Mouse (Mus musculus): ENCODE measurements around the gene Runx2.

The Runx2 gene

DNA sequence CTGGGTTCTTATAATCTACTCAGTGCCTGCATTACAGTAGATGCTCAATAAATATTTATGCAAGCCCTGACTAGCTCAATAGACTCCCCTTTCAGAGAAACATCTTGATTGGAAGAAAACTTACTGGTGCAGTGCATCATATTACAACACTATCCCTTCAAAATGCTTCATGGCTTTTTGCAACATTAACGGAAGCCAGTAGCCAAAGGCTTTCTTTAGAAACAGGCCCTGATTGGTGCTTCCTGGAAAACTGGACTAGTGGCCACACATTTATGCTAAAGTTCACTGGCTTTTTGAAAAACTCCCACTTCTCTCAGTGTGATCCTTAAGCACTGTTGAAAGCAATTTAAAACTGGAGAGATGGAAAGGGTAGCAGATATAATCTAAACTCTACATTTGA is 151.4 kb downstream of the Runx2 start:
- in situ Hi-C loops (cut with MseI, MboI), result no loop called here

DNA sequence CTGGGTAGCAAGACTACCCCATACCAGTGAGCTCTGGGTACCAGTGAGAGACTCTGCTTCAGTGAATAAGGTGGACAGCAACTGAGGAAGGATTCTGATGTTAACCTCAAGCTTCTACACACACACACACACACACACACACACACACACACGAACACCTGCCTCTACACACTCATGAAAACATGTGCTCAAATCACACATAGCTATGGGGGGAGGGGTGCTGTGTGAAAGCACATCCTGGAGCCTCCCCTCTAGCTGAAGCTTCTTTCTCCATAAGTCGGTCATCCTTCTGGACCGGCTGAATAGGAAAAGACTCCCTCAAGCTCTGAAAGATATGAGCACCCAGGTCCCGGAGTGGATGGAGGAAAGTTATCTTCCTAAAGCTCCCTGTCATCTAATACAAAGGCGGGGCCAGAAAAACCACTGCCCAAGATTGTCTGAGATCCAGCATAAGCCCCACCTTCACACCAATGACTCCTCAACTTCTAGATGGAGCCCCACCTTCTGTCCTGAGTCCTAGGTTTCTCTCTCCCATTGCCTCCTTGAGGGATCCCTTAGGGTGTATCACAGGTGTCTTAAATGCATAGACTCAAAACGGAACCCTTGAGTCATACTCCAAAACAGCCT is 152.4 kb downstream of the Runx2 start:
- in situ Hi-C loops (cut with MseI, MboI), result no loop called here

DNA sequence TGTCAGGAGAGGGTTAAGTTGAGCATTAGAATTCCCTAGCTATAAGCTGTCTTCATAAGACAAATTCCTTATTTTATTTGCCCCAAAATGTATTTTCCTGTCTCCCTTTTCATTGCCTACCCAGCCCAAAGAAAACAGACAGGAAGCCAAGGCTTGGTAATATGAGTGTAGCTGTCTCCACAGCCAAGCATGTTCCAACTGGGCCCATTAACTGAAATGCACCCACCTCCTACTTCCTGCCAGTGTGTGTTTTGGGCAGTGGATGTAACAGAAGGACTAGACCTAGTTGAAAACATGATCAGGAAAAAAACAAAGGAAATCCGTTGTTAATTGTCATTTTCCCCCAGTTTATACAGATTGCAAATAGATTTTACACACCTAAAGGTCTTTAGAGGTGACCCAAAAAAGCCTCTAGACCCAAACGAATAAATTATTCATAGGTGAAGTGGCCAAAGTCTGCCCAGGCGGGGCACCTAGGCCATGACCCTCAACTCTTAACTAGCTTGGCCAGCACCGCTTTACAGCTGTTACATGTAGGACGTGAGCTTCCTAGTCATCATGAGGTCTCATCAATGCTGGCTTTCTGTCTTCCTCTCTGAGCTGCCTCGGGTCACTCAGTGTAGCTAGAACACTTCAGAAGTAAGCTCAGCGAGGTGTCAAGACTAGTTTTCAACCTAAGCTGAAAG is 154.3 kb downstream of the Runx2 start:
- in situ Hi-C loops (cut with MseI, MboI), result no loop called here

- in situ Hi-C loops (cut with MseI, MboI), result no loop called here
Observed at GRCm38 (mm10) chr17:44654503-44654902, 160.1 kb downstream of the Runx2 start.

GRCm38 (mm10) chr17:44653081-44653480 is 161.5 kb downstream of the Runx2 start:
- in situ Hi-C loops (cut with MseI, MboI), result no loop called here

GRCm38 (mm10) chr17:44652054-44652453 is 162.5 kb downstream of the Runx2 start:
- in situ Hi-C loops (cut with MseI, MboI), result no loop called here

DNA sequence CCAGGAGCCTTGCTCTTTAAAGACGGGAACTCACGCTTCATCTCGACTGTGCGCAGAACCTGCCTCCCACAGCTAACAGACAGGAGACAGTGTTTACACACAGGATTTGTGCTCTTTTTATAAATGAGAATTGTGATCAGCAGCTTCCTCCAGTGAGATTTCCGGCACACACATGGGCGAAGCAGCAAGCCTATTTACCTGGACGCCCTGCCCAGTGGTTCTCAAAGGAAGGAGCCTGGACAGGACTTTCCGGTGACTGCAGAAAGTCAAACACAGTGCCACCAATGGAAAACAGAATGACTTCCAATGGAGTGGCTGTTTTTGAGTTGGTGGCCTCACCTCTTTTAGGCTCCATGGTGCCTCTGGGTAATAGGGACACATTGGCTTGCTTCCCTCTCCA is 163.0 kb downstream of the Runx2 start:
- in situ Hi-C loops (cut with MseI, MboI), result no loop called here

GRCm38 (mm10) chr17:44650431-44650830 is 164.2 kb downstream of the Runx2 start:
- in situ Hi-C loops (cut with MseI, MboI), result no loop called here

- in situ Hi-C loops (cut with MseI, MboI), result no loop called here
Observed at GRCm38 (mm10) chr17:44649056-44649455, 165.5 kb downstream of the Runx2 start.

- in situ Hi-C loops (cut with MseI, MboI), result no loop called here
Observed at GRCm38 (mm10) chr17:44647916-44648315, 166.7 kb downstream of the Runx2 start.

DNA sequence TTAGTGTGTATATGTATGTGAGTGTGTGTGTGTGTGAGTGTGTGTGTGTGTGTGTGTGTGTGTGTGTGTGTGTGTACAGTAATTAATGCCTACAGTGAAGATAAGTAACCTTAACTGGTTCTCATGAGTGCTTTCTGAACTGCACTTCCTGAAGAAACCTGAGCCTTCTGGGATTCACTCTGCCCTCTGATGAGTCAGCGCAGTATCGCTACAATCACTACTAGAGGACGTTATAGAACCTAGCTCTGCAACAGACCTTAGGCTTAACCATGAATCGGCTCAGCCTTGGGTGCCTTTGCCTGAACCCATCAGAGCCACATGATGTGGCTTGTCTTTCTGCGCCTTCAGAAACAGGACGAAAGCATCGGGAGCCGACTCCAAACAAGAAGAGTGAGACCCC is 169.5 kb downstream of the Runx2 start:
- in situ Hi-C loops (cut with MseI, MboI), result no loop called here

DNA sequence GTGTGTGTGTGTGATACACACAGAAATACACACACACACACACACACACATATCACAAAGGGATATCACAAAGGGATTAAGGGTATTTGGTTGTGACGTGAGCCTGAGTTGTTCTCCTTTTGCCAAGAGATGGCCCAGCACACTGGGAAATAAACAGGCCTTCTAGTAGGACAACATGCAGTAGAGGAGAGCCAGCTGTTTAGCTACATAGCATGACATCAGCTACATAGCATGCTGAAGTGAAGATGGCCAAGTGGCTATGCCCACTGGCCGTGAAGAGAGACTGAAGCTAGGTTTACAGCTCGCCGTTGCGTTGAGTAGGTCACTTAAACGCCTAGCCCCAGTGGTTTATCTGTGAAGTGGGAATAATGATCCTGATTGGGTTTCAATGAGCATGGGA is 171.3 kb downstream of the Runx2 start:
- in situ Hi-C loops (cut with MseI, MboI), result no loop called here

DNA sequence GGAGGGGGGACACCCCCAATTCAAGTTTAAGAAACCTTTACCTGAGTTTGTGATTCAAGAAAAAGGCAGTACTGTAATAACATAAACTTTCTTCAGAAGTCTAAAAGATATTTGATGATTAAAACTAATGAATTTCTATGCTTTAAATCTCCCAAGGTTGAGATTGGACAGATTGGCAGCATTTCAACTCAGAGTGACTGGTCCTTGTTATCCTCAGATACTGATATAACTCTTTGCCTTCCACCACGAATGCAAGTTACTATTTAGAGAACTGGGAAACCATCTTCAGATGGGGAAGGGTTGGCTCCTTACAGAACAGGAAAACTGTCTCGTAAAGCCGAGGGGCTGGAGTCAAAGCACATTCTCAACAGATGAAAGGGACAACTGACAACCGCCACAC is 172.5 kb downstream of the Runx2 start:
- in situ Hi-C loops (cut with MseI, MboI), result no loop called here

DNA sequence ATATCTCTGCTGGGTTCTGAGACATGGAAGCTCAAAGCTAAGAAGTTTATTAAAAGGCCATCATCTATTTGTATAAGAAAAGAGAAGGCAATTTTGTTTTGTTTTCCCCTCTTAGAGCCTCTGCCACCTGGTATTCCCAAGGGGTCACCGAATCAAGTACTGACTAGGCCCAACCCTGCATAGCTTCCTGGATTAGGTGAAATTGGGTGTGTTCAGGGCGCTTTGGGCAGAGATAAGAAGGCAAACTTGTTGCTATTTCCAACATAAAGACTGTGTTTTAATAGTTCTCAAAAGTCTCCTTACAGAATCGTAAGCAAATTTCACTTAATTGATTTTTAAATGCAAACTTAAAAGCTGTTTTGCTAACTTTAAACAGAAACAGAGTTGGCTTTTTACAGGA is 173.7 kb downstream of the Runx2 start:
- in situ Hi-C loops (cut with MseI, MboI), result no loop called here

GRCm38 (mm10) chr17:44639446-44639845 is 175.2 kb downstream of the Runx2 start:
- in situ Hi-C loops (cut with MseI, MboI), result no loop called here

DNA sequence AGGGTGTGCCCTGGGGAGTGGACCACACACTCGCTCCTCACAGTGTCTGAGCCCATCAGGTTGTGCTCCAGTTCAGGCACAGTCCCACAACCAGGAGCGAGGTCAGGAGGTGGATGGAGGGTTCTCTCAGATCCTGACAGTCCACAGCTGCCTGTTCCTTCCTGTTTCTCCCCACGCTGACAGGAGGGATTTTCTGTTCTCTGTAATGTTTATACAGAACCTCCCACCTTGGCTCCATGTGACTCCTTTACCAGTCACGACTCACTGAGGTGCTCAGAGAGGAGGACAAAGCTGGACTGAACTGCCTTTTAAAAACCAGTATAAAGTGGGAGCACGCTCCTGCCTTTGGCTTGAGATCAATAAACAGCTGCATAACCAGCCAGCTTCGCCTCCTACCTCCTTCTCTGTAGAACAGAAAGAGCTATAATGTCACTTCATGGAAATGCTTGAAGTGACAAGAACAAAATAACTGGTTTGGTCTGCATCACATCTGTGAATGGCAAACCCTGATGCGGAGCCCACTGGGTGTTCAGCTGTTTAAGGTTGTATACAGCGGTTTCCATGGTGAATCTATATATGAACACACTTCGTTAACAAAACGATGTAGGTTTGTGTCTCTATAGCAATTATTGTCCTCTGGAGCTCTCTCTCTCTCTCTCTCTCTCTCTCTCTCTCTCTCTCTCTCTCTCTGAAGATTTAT is 177.3 kb downstream of the Runx2 start:
- in situ Hi-C loops (cut with MseI, MboI), result no loop called here

DNA sequence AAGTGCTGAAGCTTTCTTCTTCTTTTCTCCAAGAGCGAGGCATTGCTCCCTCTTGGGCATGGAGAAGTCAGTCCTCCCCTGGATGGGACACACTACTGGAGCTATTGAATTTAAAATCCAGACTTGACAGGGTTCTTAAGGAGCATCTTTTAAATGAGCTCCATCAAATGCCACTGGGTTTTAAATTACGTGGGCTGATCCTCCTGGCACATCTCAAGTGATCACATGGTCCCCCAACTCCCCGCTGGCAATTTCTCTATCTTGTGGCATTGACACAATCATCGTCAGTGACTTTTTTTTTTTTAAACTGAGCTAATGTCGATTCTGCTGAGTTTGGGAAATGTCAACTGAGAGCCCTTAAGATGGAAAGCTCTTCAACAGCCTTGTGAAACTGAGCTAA is 180.1 kb downstream of the Runx2 start:
- in situ Hi-C loops (cut with MseI, MboI), result no loop called here

- in situ Hi-C loops (cut with MseI, MboI), result no loop called here
Observed at GRCm38 (mm10) chr17:44633607-44634415, 180.8 kb downstream of the Runx2 start.

- in situ Hi-C loops (cut with MseI, MboI), result no loop called here
Observed at GRCm38 (mm10) chr17:44632941-44633340, 181.7 kb downstream of the Runx2 start.

- in situ Hi-C loops (cut with MseI, MboI), result no loop called here
Observed at GRCm38 (mm10) chr17:44632292-44632691, 182.3 kb downstream of the Runx2 start.

GRCm38 (mm10) chr17:44631577-44631976 is 183.0 kb downstream of the Runx2 start:
- in situ Hi-C loops (cut with MseI, MboI), result no loop called here

GRCm38 (mm10) chr17:44627317-44627716 is 187.3 kb downstream of the Runx2 start:
- in situ Hi-C loops (cut with MseI, MboI), result no loop called here
